Mouse (Mus musculus): ENCODE data around the gene Cd4.
A peak's percentile ranks its signal among the peaks of the same experiment; 100 is the strongest.
"Not testable (repeated sequence)": the region's sequence is repeated elsewhere in the genome, so short reads cannot be mapped to it uniquely, and the experiment has no call there.

Gene Cd4

GRCm38 (mm10) chr6:124854647-124855046 is 33.4 kb downstream of the Cd4 start:
- DNase-seq (ENCODE audit: extremely low spot score, low spot score) = no peak

DNA sequence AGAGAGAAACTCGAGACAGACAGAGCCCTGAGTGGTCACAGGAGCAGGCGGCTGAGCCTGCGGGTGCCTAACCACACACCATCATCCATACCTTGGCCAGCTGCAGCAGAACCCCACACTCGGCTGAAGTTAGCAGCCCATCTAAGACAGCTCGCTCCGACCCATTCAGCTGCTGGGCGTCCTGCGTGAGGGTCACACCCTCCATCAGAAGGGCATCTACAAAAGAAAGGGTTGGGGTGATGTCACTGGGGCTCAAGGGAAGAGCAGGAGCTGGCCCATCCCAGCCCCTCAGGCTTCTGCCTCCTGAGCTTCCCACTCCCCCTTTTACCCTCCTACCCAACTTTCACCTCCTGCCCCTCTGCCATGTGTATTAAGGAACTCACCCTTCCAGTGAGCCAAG is 37.5 kb downstream of the Cd4 start:
- no peak for DNase-seq (ENCODE audit: extremely low spot score, low spot score)

GRCm38 (mm10) chr6:124847305-124847704 is 40.7 kb downstream of the Cd4 start:
- peak; percentile 100 for DNase-seq (ENCODE audit: extremely low spot score, low spot score)

DNA sequence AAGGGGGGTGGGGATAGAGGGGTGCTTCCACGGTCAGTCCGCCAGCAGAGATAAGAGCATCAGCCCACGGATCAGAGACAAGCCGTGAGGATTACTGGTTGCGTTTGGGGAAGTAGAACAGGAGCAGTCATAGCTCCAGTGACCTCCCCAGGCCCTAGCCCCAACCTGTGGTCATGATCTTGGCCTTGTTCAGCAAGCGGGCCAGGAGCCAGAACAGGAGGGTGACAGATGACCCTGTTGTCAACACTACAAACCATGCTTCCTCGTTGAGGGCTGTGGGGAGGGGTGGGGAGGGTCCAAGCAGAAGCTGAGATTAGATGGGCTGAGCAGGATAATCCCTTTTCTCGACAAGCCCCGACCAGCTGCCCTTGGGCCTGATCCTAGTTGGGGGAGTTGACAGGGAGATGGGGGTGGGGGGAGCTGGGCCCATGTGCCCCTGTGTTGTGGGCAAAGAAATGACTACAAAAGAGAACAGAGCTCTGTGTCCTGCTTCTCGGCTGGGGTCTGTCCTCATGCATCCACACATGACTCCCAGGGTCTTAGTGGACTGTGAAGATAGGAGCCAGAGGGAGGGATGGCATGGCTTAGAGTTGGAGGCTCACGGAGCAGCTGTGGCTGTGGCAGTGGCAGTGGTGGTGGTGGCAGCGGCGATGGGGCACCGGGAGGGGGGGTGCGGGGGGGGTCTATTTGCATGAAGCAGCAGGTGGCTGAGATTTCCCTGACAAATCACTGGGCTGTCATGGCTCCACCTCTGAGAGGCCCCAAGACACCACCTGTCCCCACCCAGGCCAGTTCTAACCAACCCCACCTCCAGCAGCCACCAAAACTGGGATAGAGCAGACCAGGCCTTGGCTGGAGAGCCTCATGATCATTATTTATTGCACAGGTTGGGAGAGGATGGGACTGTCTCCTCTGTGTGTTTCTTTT is 47.5 kb downstream of the Cd4 start, which contains the start of gene Gnb3:
Gene Gnb3, minus strand, starts transcription at position 35 of the 927 bp plus-strand sequence.
- no peak for DNase-seq (ENCODE audit: extremely low spot score, low spot score)

DNA sequence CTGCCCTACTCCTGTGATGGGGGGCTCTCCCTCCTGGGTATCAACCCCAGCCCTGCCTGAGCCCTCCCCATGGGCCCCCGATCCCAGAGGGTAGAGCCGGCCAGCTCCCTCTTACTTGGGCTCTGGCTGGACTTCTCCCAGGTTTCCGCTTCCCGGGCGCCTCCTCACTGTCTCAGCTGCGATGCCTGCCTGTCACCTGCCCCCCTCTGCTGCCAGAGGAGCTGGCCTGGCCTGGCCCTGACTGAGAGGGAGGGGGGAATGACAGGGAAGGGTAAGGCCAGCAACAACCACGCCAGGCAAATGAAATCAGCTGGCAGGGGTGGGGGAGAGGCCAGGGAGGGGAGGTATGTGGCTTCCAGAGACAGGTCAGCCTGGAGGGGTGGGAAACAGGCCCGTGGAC is 48.2 kb downstream of the Cd4 start:
- DNase-seq (ENCODE audit: extremely low spot score, low spot score) = no peak

DNA sequence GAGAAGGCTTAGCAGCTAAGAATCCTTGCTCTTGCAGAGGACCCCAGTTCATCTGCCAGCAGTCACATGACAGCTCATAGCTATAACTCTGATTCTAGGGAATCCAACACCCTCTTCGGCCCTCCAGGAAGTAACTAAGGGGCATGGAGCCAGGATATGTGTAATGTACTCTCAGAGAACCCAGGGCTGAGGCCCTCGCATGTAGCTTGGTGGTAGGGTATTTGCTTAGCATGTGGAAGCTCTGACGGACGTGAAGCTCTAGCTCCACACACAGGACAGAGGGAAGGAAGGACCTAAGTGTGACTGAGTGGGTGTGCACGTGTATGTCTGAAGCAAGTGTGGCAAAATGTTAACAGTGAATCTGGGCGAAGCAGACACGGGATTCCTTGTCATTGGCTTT is 51.6 kb downstream of the Cd4 start:
- no peak for DNase-seq (ENCODE audit: extremely low spot score, low spot score)

GRCm38 (mm10) chr6:124835531-124835930 is 52.5 kb downstream of the Cd4 start:
- DNase-seq (ENCODE audit: extremely low spot score, low spot score) = no peak

- no peak for DNase-seq (ENCODE audit: extremely low spot score, low spot score)
Measured at GRCm38 (mm10) chr6:124834512-124835081, 53.4 kb downstream of the Cd4 start.

DNA sequence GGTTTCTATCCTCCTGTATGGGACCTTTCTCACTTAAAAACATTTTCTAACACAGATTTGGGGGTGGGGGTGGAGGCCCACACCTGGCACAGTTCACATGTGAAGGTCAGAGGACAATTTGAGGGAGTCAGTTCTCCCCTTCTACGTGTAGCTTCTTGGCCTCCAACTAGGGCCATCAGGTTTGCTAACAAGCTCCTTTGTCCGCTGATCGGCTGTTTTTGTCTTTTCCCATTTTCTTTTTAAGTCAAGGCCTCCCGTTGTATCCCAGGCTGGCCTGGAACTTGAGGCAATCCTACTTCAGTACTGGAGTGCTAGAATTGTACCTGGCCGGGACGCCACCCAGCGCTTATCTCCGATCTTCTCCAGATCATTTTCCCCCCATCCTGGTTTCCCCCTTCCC is 56.4 kb downstream of the Cd4 start:
- no peak for DNase-seq (ENCODE audit: extremely low spot score, low spot score)

DNA sequence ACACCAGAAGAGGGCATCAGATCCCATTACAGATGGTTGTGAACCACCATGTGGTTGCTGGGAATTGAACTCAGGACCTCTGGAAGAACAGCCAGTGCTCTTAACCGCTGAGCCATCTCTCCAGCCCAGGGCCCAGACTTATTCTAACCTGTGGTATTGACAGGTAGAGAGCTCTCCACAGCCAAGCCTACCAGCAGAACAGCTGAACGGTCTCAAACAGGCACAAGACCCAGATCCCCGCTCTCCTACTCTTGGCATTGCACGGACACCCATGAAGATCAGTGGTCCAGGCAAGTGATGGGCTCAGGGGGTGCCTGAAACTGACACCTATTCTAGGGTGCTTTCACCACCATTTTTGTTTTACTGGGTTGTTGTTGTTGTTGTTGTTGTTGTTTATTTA is 56.8 kb downstream of the Cd4 start:
- not testable (repeated sequence) for DNase-seq (ENCODE audit: extremely low spot score, low spot score)

DNA sequence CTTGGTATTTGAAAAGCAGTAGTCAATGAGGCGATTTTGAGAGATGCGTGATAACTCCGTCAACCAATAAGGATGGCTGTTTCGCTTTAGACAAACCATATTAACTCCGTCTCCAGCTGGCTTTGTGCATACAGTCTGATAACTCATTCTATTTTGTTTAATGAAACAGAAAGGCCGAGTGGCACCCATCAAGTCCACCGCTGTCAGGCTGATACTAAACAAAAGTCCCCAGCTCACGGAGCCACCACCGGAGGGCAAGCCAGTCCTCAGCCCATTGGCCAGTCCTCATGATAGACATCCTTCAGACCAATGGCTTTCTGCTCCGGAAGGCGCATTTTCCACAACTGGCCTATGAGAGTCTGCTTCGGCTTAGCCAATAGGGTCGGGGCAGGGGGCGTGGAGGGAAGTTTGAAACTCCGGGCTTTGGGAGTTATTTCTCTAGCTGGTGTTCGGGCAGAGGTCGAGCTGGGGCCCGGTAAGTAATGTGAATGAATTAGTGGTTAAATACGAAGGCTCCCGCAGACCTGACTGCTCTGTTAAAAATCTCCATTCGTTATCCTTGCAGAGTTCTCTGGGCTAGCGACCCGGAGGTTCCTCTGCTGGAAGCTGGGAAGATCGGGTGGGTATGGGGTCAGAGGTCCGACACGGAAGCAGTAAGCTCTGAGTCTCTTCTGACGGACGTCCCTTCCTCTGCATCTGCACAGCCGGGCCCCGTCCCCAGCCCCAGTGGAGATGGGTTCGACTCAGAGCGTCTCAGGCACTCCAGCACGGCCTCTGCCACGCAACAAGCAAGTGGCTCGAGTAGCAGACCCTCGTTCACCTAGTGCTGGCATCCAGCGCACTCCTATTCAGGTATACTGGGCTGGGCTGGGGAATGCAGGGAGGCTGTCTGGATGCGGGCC is 58.0 kb downstream of the Cd4 start:
- DNase-seq (ENCODE audit: extremely low spot score, low spot score) = peak; percentile 87

DNA sequence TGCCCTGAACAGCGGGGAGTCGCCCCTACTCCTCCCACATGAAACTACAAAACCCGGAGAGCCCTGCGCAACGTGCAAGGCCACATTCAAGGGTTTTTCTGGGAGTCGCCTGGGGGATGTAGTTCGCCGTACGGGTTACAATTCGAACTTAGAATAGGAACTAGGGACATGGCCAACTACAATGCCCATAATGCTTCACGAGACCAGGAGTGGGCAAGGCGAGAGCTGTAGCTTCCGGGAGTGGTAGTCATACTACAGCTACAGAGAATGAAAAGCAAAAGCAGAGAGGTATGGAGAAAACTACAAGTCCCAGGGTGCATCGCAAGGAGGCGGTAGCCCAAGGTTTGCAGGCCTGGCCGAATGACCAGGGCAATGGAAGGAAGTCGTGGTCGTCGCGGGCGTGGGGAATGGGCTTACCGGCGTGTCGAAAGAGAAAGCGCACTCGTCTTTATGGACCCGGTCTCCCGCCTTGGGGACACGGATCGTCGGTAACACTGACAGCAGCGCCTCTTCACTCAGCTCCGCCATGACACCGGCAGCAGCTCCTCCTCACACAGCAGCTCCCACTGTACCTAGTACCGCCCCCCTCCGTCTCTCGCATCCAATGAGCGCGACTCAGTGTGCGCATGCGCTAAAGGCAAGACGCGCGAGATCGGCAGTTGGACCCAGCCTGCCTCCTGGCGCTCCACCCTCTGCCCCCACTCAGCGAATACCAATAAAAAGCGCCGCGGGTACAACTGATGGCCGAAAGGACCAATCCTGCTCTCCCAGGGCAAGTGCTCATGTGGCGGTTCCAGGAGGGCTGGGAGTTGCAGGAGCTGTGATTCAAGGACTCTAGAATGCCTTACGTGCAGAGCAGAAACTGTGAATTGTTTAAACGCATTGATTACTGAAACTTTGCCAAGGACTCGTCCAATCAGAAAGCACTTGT is 58.9 kb downstream of the Cd4 start, which contains the start of the genes Usp5 and Cdca3:
Gene Usp5, minus strand, starts transcription at position 617 of the 931 bp plus-strand sequence.
Gene Cdca3, plus strand, starts transcription at position 680 of the 931 bp plus-strand sequence.
- peak; percentile 98 for DNase-seq (ENCODE audit: extremely low spot score, low spot score)

DNA sequence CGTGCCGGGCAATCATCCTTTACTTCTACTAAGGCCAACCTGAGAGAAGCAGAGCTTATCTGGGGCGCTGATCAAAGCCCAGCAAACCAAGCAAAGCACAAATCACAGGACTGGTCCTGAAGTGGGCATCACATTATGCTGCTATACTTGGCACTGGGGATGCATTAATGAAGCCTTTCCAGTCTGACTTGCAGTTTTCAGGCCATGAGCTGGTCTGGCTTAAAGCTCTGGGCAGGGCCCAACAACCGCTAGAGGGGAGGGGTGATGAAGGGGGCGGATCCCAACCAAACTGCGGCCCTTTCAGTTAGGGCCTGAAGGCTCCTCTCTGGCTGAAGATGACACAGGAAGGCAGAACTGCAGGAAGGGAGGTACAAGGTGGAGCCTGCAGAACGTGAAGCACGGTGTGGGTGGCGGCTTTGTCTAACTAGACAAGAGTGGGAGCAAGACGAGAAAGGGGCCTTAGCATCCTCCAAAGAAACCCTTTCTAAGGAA is 59.9 kb downstream of the Cd4 start:
- peak; percentile 35 for DNase-seq (ENCODE audit: extremely low spot score, low spot score)

DNA sequence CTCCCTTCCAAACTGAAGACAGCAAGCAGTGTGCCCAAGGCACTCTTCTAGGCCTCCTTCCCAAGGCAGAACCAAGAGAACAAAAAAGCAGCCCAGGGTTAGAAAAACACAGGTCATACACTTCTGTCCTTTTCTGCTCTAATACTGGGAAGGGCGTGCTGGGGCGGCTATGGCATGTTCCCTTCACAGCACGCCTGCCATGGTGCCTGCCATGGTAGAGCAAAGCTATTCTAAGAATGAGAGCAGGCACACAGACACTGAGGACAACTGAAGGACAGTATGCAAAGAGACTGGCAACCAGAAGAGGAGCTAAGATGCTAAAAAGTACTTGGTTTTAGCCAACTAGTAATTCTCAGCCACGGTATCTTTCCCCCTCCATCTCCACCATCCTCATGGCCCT is 66.0 kb downstream of the Cd4 start:
- no peak for DNase-seq (ENCODE audit: extremely low spot score, low spot score)

DNA sequence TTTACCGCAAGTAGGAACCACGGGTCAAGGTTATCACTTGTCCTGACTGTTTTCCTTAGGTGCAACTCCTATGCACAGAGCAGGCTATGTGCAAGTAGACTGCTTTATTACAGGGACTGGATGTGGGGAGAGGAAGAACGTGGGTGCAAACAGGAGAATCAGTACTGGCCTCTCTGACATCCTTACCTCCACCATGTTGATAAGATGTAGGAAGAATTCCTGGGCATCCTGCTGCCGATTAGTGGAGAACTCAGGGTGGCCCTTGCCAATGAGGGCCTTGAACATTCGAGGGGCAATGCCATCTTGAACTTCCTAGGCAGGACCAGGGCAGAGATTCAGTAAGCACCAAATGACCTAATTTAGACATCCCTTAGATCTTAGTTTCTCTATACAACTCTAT is 67.1 kb downstream of the Cd4 start:
- no peak for DNase-seq (ENCODE audit: extremely low spot score, low spot score)

DNA sequence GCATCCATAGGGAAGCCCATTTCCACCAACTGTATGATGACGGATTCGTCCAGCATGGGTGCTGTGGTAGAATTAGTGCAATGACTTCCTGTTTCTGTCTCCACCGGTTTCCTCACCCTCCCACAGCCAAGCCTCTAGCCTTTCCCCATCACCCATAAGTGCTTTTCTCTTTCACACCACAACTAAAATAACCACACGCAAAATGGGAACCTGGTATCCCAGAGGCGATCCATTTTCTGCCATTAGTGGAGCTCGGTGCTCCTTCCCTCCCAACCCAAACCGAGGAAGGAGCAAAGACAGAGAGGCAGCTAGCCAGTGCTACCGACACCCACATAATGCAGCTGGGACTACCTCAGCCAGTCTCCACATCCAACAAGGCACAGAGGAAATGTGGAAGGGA is 70.0 kb downstream of the Cd4 start:
- DNase-seq (ENCODE audit: extremely low spot score, low spot score) = no peak

- DNase-seq (ENCODE audit: extremely low spot score, low spot score) = no peak
Measured at GRCm38 (mm10) chr6:124817563-124817962, 70.5 kb downstream of the Cd4 start.

DNA sequence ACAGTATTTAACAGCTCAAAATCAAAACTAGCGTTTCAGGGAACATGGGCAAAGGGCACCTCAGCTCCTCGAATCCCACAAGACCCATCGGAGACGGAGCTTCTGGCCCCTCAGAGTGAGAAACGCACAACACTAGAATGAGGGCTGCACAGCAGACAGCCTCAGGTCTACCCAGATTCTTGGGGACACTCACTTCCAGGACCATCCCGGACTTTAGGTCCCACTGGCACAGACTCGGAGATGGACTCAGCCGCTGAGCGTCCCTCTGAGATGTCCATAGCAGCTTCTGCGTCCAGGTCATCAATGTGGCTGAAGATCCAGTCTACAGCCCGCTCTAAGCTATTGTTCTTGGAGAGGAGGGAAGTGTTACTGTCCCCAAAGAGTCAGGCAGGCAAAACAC is 70.9 kb downstream of the Cd4 start:
- DNase-seq (ENCODE audit: extremely low spot score, low spot score) = no peak

GRCm38 (mm10) chr6:124816611-124817010 is 71.4 kb downstream of the Cd4 start:
- DNase-seq (ENCODE audit: extremely low spot score, low spot score) = no peak
